Mouse (Mus musculus) heart, adult 11 months (tissue): ENCODE data around the gene Pim1.

ENCODE experiments used
- DNase-seq: peaks from one replicate; pipeline ENCODE4 v3.0.0; 2022

Pim1 gene

GRCm38 (mm10) chr17:29530508-29530907 is 40.0 kb downstream of the Pim1 start:
- DNase-seq = no peak

- DNase-seq = no peak
Measured at GRCm38 (mm10) chr17:29531278-29531677, 40.7 kb downstream of the Pim1 start.

- no peak for DNase-seq
Measured at GRCm38 (mm10) chr17:29531757-29532384, 41.3 kb downstream of the Pim1 start.

GRCm38 (mm10) chr17:29533866-29534265 is 43.3 kb downstream of the Pim1 start:
- no peak for DNase-seq

GRCm38 (mm10) chr17:29540426-29540825 is 49.9 kb downstream of the Pim1 start:
- no peak for DNase-seq

GRCm38 (mm10) chr17:29541419-29541818 is 50.9 kb downstream of the Pim1 start:
- peak; percentile 99 for DNase-seq

- no peak for DNase-seq
Measured at GRCm38 (mm10) chr17:29542831-29543690, 52.5 kb downstream of the Pim1 start.

DNA sequence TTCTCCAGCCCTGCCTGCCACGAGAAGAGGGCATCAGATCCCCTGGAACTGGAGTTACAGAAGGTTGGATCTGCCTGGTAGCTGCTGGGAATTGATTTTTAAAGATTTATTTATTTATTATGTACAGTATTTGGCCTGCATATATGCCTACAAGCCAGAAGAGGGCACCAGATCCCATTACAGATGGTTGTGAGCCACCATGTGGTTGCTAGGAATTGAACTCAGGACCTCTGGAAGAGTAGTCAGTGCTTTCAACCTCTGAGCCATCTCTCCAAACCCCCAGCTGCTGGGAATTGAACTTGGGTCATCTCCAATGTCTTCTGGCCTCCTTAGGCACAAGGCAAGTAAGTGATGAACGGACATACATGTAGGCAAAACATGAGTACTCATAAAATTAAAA is 53.5 kb downstream of the Pim1 start:
- DNase-seq = no peak

GRCm38 (mm10) chr17:29545241-29545640 is 54.7 kb downstream of the Pim1 start:
- no peak for DNase-seq
